Mouse (Mus musculus) kidney, adult 2 months (tissue): ENCODE results near the gene Xntrpc.

Experiments
- CTCF ChIP-seq: fragments of 200-500 bp; conservative IDR thresholded peaks from 2 replicates; pipeline ENCODE4 v1.5.1; 2011; ENCODE audit warnings: low read depth, mild to moderate bottlenecking, control low read depth, low read length, moderate library complexity, mixed read lengths; ENCODE audit not compliant: insufficient read depth, insufficient read length
- POLR2A ChIP-seq: fragments of 200-500 bp; IDR thresholded peaks from one replicate; pipeline ENCODE4 v1.6.1; 2011; ENCODE audit warnings: low read depth, low read length, control low read depth

DNA sequence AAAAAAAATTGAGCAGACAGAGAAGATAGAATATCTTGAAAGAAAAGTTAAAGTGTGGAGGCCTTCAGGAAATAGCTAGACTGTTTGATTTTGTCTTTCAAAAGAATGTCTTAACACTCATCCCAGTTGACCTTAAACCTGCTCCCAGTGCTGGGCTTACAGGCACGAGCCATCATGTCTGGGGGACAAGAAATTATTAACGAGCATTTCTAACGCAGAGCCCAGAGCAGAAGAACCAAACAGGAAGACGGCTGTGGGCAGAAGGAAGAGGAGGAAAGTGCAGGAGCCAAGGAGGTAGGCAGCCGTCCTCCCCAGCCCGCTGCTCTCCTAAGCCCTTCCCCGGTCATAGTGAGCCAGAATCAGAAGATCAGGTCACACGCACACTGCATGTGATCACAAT, 14.8 kb downstream of the Xntrpc start:
- TF ChIP-seq POLR2A (no peak), CTCF (no peak)
